Mouse (Mus musculus) myocyte (in vitro differentiated cells): Measurements from ENCODE around the gene Pgap2. TPM values are rescaled to one million over a fixed set of nuclear protein-coding genes. Genes with fewer than 3 reads are reported as not detected.
A peak's percentile ranks its signal among the peaks of the same experiment; 100 is the strongest.

ENCODE experiments used
- H3K27me3 ChIP-seq: one replicate; pipeline ENCODE4 v1.6.1; 2011; ENCODE audit not compliant: control insufficient read depth, insufficient read depth, insufficient read length
- H3K36me3 ChIP-seq: one replicate; pipeline ENCODE4 v1.6.1; 2011; ENCODE audit not compliant: control insufficient read depth, insufficient read depth
- H3K4me2 ChIP-seq: one replicate; pipeline ENCODE4 v1.6.1; 2011; ENCODE audit warnings: low read depth, control low read depth
- H3K4me3 ChIP-seq: one replicate; pipeline ENCODE4 v1.5.1; 2011; ENCODE audit warnings: mild to moderate bottlenecking, control low read depth, moderate library complexity
- H3K79me2 ChIP-seq: one replicate; pipeline ENCODE4 v1.6.1; 2011; ENCODE audit not compliant: control insufficient read depth, insufficient read depth
- H3ac ChIP-seq: one replicate; pipeline ENCODE4 v1.6.1; 2011; ENCODE audit not compliant: control insufficient read depth, insufficient read length
- CEBPB ChIP-seq: IDR thresholded peaks from 2 replicates; pipeline ENCODE4 v1.6.1; 2011; ENCODE audit warnings: mild to moderate bottlenecking, moderate library complexity; ENCODE audit not compliant: poor library complexity, insufficient read depth, severe bottlenecking
- E2F4 ChIP-seq: IDR thresholded peaks from one replicate; pipeline ENCODE4 v1.6.1; 2011; ENCODE audit warnings: mild to moderate bottlenecking, control low read depth, moderate library complexity; ENCODE audit not compliant: insufficient read depth
- MAX ChIP-seq: IDR thresholded peaks from one replicate; pipeline ENCODE4 v1.6.1; 2011; ENCODE audit warnings: low read depth, mild to moderate bottlenecking, control low read depth
- MYOD1 ChIP-seq, 3 experiments: IDR thresholded peaks; one replicate each; pipeline ENCODE4 v1.6.1; 2011; ENCODE audit warnings: control low read depth in 2 of 3, low read depth in 2 of 3, mild to moderate bottlenecking in 2 of 3, moderate library complexity in 1 of 3; ENCODE audit not compliant: insufficient read length in 2 of 3, control insufficient read depth in 1 of 3
- MYOG ChIP-seq, 3 experiments: IDR thresholded peaks; one replicate each; pipeline ENCODE4 v1.6.1; 2011; ENCODE audit warnings: control low read depth in 2 of 3, low read depth in 2 of 3, mild to moderate bottlenecking in 2 of 3; ENCODE audit not compliant: insufficient read length in 2 of 3, control insufficient read depth in 1 of 3, insufficient read depth in 1 of 3
- POLR2A ChIP-seq: IDR thresholded peaks from one replicate; pipeline ENCODE4 v1.6.1; 2011; ENCODE audit warnings: low read depth, mild to moderate bottlenecking, control low read depth, moderate library complexity; ENCODE audit not compliant: insufficient read length
- POLR2AphosphoS2 ChIP-seq: IDR thresholded peaks from one replicate; pipeline ENCODE4 v1.6.1; 2011; ENCODE audit warnings: low read depth, control low read depth; ENCODE audit not compliant: insufficient read length
- REST ChIP-seq: IDR thresholded peaks from one replicate; pipeline ENCODE4 v1.6.1; 2011; ENCODE audit warnings: mild to moderate bottlenecking, control low read depth, moderate library complexity; ENCODE audit not compliant: insufficient read depth, insufficient read length
- SRF ChIP-seq: IDR thresholded peaks from one replicate; pipeline ENCODE4 v1.6.1; 2011; ENCODE audit warnings: low read depth; ENCODE audit not compliant: control insufficient read depth, insufficient read length
- TCF12 ChIP-seq: IDR thresholded peaks from one replicate; pipeline ENCODE4 v1.6.1; 2011; ENCODE audit warnings: mild to moderate bottlenecking, control low read depth; ENCODE audit not compliant: poor library complexity, insufficient read depth, severe bottlenecking
- TCF3 ChIP-seq: IDR thresholded peaks from one replicate; pipeline ENCODE4 v1.6.1; 2011; ENCODE audit warnings: low read depth, control low read depth; ENCODE audit not compliant: insufficient read length
- USF1 ChIP-seq: IDR thresholded peaks from one replicate; pipeline ENCODE4 v1.6.1; 2011; ENCODE audit warnings: low read depth, mild to moderate bottlenecking, control low read depth, moderate library complexity
- polyA plus RNA-seq: library from polyadenylated mRNA; unstranded; fragments of >200 nt; fragmentation: generic; extraction: Trizol; gene quantifications from one replicate; pipeline ENCODE4 v1.2.1, GENCODE M21; 2012; ENCODE audit warnings: missing spikeins

Gene Pgap2
- polyA plus RNA-seq, 1 experiment, result 33.3 TPM

DNA sequence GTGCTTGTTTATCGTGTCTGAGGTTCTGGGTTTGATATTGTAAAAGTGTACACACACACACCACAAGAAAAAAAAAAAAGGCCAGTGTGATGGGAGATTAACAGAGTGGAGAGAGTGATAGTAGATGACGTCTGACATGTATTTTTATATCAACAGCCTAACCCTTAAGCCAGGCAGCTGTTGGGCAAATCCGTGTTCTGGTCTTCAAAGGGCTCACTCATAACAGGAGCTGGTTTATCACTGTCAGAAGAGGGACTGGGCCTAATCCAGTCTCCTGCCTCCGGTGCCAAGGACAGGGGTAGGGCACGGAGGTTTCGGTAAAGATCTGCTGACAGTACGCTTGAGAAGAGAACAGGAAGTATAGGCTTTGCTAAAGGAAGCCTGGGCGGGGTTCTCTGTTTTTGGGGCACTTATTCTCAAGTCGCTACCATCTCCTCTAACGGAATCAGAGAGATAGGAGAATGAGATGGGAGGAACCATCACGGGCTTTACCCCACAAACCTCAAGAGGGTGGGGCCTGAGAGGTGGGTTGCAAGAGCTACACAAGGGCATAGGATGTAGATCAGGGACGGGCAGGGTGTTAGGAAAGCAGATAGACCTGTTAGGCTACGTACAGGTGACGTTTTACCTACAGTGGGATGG is 56.5 kb downstream of the Pgap2 start:
- Histone ChIP-seq H3K36me3 (no peaks in the 10 kb centered on the region), H3K4me2 (peak overlapping the region; percentile 68), H3K4me3 (peak overlapping the region; percentile 34), H3K79me2 (peaks cover 4% of the 10 kb centered on the region), H3ac (no peak overlapping the region), H3K27me3 (no peaks in the 10 kb centered on the region)
- TF ChIP-seq POLR2A (no peak), TCF12 (no peak), MYOD1 (IDR thresholded peaks at IDR 0.05; ENCODE audit: control insufficient read depth in 1 of 3, insufficient read length in 2 of 3, low read depth in 2 of 3) (peak in 2 of 3 experiments; percentile 12 to 17), REST (no peak), SRF (no peak), POLR2AphosphoS2 (no peak), TCF3 (no peak), MYOG (IDR thresholded peaks at IDR 0.05; ENCODE audit: control insufficient read depth in 1 of 3, insufficient read depth in 1 of 3, insufficient read length in 2 of 3, low read depth in 2 of 3) (peak in 1 of 3 experiments; percentile 81), E2F4 (no peak), USF1 (no peak), CEBPB (no peak), MAX (no peak)

DNA sequence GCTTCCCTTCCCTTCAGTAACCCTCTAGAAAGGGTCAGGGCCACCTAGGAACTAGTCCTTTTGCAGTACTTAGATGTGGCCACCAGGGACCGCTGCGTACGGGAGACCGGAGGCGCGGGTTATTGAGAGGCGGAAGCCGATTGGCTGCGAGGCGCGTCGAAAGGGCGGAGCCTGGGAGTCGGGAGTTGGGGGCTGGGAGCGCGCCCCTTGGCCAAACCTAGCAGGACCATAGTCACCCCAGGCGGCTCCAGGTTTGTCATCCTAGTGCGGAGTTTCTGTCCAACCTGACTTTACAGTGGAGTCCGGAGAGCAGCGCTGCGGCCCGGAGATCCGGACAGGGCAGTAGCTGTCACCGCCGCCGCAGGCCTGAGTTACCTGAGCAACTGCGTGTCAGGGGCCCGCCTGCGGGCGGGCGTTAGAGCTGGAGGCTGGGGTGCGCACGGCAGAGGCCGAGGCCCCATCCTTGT is 57.1 kb downstream of the Pgap2 start:
- Histone ChIP-seq H3K27me3 (no peaks in the 10 kb centered on the region), H3K79me2 (peaks cover 4% of the 10 kb centered on the region), H3K36me3 (no peaks in the 10 kb centered on the region), H3K4me3 (peak overlapping the region; percentile 34), H3ac (peak overlapping the region; percentile 77), H3K4me2 (peak overlapping the region; percentile 68)
- no peak for TF ChIP-seq TCF12
- TF ChIP-seq E2F4, result peak; percentile 6
- TF ChIP-seq MAX, result no peak
- no peak for TF ChIP-seq POLR2AphosphoS2
- no peak for TF ChIP-seq USF1
- TF ChIP-seq POLR2A, result no peak

DNA sequence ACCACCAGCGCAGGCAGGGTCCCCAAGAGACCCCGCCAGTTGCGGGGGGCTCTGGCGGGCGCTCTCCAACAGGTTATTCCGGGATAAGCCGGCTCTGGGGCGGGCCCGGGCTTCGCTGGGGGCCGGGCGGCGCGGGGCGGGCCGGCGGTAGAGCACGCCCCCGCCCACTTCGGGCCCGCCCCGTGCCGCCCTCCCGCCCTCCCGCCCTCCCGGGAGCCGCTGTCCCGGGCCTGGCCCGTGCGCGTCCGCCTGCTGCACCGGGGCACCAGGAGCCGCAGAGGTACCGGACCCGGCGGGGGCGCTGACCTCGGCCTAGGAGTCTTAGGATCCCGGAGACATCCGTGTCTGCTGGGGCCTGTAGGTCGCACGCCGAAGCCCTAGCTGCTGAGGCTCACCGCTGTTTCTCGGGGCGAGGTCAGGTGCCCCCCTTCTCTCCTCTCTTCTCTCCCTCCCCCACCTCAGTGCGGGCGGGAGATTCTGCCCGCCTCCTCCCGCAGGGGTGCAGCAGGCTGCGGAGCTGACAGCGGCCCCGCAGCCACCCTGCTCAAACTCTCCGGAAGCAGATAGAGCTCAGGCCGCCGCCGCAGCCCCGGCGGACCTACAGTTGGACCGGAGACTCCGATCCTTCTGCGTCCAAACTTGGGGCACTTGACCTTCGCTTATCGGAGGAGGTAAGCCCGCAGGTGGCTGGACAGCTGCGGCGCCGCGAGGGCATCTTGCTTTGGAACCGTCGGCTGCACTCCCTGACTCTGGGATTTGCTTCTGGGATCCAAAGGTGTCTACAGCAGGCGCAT is 57.8 kb downstream of the Pgap2 start, which contains the start of gene Stim1:
Stim1 (plus strand) TSS at position 206 of the 794 bp plus-strand sequence.
- H3K79me2 ChIP-seq, result peaks cover 4% of the 10 kb centered on the region
- H3K4me3 ChIP-seq, result peak within 1 kb of the TSS; percentile 34
- TF ChIP-seq MAX, result no peak
- peak in 1 of 3 experiments; percentile 16 for TF ChIP-seq MYOD1 (IDR thresholded peaks at IDR 0.05; ENCODE audit: control insufficient read depth in 1 of 3, insufficient read length in 2 of 3, low read depth in 2 of 3)
- TF ChIP-seq POLR2AphosphoS2, result peak; percentile 37
- peak in 1 of 3 experiments; percentile 33 for TF ChIP-seq MYOG (IDR thresholded peaks at IDR 0.05; ENCODE audit: control insufficient read depth in 1 of 3, insufficient read depth in 1 of 3, insufficient read length in 2 of 3, low read depth in 2 of 3)
- peak; percentile 45 for TF ChIP-seq POLR2A
- H3K4me2 ChIP-seq, result peak within 1 kb of the TSS; percentile 68
- no peaks in the 10 kb centered on the region for H3K27me3 ChIP-seq
- H3K36me3 ChIP-seq, result no peaks in the 10 kb centered on the region
- H3ac ChIP-seq, result peak within 1 kb of the TSS; percentile 77

DNA sequence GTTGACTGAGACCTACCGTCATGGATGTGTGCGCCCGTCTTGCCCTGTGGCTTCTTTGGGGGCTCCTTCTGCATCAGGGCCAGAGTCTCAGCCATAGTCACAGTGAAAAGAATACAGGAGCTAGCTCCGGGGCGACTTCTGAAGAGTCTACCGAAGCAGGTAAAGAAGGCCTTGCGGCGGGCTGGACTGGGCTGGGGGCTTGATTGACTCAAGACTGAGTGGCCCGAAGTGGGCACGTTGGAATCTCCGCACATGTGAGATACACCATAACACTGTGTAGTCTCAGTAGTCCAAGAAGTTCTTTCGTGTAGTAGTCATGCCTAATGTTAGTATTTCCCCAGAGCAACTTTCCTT is 58.4 kb downstream of the Pgap2 start:
- Histone ChIP-seq H3K79me2 (peaks cover 4% of the 10 kb centered on the region), H3K36me3 (no peaks in the 10 kb centered on the region), H3K27me3 (no peaks in the 10 kb centered on the region), H3K4me2 (peak overlapping the region; percentile 66), H3K4me3 (peak overlapping the region; percentile 34), H3ac (no peak overlapping the region)
- TF ChIP-seq E2F4 (no peak), POLR2A (no peak), POLR2AphosphoS2 (no peak), TCF12 (no peak), TCF3 (no peak), MYOG (IDR thresholded peaks at IDR 0.05; ENCODE audit: control insufficient read depth in 1 of 3, insufficient read depth in 1 of 3, insufficient read length in 2 of 3, low read depth in 2 of 3) (no peak), CEBPB (no peak), USF1 (no peak), SRF (no peak), MYOD1 (IDR thresholded peaks at IDR 0.05; ENCODE audit: control insufficient read depth in 1 of 3, insufficient read length in 2 of 3, low read depth in 2 of 3) (no peak), REST (no peak)
